Mouse (Mus musculus) lung, embryonic 14.5 days (tissue): ENCODE measurements around the gene Hps1. TPM values are rescaled to one million over a fixed set of nuclear protein-coding genes. Genes with fewer than 3 reads are reported as not detected.

Source experiments
- ATAC-seq: fragments of 200-750 bp; cut with Nextera tagmentation; 2 replicates; pipeline ENCODE4 v1.8.0; 2017; ENCODE audit warnings: mild to moderate bottlenecking, moderate TSS enrichment, moderate library complexity; ENCODE audit not compliant: insufficient read depth
- DNase-seq: peaks from one replicate; pipeline ENCODE4 v3.0.0-alpha.2; 2015
- H3K27ac ChIP-seq: fragments of 300-500 bp; sonication (generic); 2 replicates; pipeline ENCODE4 v1.5.1; 2014; ENCODE audit warnings: low read depth, mild to moderate bottlenecking, moderate library complexity
- H3K27me3 ChIP-seq: fragments of 300-500 bp; sonication (generic); 2 replicates; pipeline ENCODE4 v1.6.1; 2014; ENCODE audit warnings: low read length, control low read depth; ENCODE audit not compliant: insufficient read depth
- H3K36me3 ChIP-seq: fragments of 300-500 bp; sonication (generic); 2 replicates; pipeline ENCODE4 v1.6.1; 2014; ENCODE audit warnings: control low read depth; ENCODE audit not compliant: insufficient read depth
- H3K4me1 ChIP-seq: fragments of 300-500 bp; sonication (generic); 2 replicates; pipeline ENCODE4 v1.6.1; 2014; ENCODE audit warnings: antibody characterized with exemption, control low read depth; ENCODE audit not compliant: insufficient read depth
- H3K4me2 ChIP-seq: fragments of 300-500 bp; sonication (generic); 2 replicates; pipeline ENCODE4 v1.6.1; 2014; ENCODE audit warnings: mild to moderate bottlenecking
- H3K4me3 ChIP-seq: fragments of 300-500 bp; sonication (generic); 2 replicates; pipeline ENCODE4 v1.5.1; 2014; ENCODE audit warnings: low read depth, low read length
- H3K9ac ChIP-seq: fragments of 300-500 bp; sonication (generic); 2 replicates; pipeline ENCODE4 v1.6.1; 2014
- H3K9me3 ChIP-seq: fragments of 300-500 bp; sonication (generic); 2 replicates; pipeline ENCODE4 v1.6.1; 2016; ENCODE audit warnings: low read depth, low read length, control low read depth
- CTCF ChIP-seq: IDR thresholded peaks from 2 replicates; pipeline ENCODE4 v1.5.1; 2016; ENCODE audit warnings: antibody characterized with exemption, low read depth
- WGBS: fragments of 180-500 bp; shearing (Covaris S2); extraction: QIAGEN DNeasy Blood & Tissue Kit; methylation state at CpG from one replicate; pipeline ENCODE4 v1.1.7; 2014; 5-methylcytosine and 5-hydroxymethylcytosine counted together
- polyA plus RNA-seq: library from polyadenylated mRNA; unstranded; fragments of >200 nt; fragmentation: Nextera tagmentation; extraction: Ambion mirVana; gene quantifications from 2 replicates; pipeline ENCODE4 v1.2.1, GENCODE M21; 2014

Hps1 gene
- polyA plus RNA-seq, 1 experiment from 2014 or later = 14.8 TPM

DNA sequence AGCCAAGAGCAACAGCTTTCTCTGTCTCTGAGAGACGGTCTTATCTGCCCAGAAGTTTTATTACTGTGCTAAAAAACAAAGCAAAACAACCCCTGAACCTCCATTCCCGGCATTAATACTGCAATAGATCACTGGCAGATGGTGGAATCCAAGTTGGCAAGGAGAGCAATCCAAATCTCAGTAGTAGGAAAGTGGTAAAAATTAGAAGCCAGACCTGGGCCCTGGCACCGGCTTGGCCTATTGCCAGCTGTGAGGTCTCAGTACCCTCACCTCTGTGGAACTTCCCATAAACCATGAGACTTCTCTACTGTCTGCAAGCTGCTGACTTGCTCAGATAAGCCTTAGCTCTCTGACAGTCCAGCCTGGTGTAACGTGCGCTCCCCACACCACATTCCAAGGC, 44.8 kb downstream of the Hps1 start:
- Histone ChIP-seq H3K9ac (no peak overlapping the region), H3K4me2 (no peak overlapping the region), H3K36me3 (no peaks in the 10 kb centered on the region), H3K9me3 (no peaks in the 10 kb centered on the region), H3K27me3 (no peaks in the 10 kb centered on the region), H3K27ac (no peak overlapping the region), H3K4me3 (no peak overlapping the region), H3K4me1 (no peaks in the 10 kb centered on the region)
- no peak for TF ChIP-seq CTCF
- ATAC-seq = no peak
- 65% methylated on average over 5 of the region's 5 CpGs for WGBS
- no peak for DNase-seq

DNA sequence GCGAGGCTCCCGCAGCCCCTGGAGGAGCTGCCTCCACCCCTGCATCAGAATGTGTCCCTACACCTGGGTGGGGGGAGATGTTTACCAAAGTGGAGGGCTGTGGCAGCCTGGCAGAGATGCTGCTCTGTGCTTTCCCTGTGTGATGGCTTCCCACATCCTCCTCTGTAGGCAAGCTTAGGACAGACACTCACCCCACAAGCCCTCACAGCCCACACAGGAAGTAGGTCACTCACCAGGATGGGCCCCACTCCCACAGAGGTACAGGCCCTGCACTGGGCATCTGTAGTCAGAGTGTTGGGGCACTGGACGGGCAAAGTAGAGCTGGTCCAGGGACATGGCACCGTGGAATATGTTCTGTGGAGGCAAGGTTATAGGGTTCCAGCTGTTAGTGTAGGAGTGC, 52.4 kb downstream of the Hps1 start:
- no peaks in the 10 kb centered on the region for H3K9me3 ChIP-seq
- H3K4me3 ChIP-seq = no peak overlapping the region
- no peaks in the 10 kb centered on the region for H3K27me3 ChIP-seq
- no peak for DNase-seq
- H3K36me3 ChIP-seq = no peaks in the 10 kb centered on the region
- no peak overlapping the region for H3K9ac ChIP-seq
- no peaks in the 10 kb centered on the region for H3K4me1 ChIP-seq
- no peak overlapping the region for H3K27ac ChIP-seq
- no peak for TF ChIP-seq CTCF
- WGBS = 73% methylated on average over 4 of the region's 4 CpGs
- no peak for ATAC-seq
- H3K4me2 ChIP-seq = no peak overlapping the region

DNA sequence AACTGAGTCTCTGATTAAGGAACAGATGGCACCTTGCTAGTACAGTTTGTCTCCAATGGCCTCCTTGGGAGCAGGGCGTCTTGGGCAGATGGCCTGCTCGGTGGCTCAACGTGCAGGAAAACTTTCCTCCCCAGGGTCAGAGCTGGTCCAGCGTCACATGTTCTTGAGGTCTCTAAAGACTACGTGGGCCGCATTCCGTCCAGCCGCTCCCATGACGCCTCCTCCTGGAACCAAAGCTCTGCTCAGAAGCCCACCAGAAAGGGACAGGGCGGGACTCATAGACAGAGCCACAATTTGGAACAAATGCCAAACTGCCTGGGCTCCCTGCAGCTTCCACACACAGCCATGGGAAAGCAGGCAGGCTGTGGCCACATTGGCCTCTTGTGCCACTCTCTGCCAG, 53.0 kb downstream of the Hps1 start:
- no peak overlapping the region for H3K9ac ChIP-seq
- no peaks in the 10 kb centered on the region for H3K4me1 ChIP-seq
- no peak for ATAC-seq
- H3K9me3 ChIP-seq = no peaks in the 10 kb centered on the region
- no peak overlapping the region for H3K27ac ChIP-seq
- no peaks in the 10 kb centered on the region for H3K27me3 ChIP-seq
- no peak overlapping the region for H3K4me2 ChIP-seq
- no peak overlapping the region for H3K4me3 ChIP-seq
- DNase-seq = no peak
- 91% methylated on average over 10 of the region's 10 CpGs for WGBS
- H3K36me3 ChIP-seq = no peaks in the 10 kb centered on the region
- TF ChIP-seq CTCF = no peak

DNA sequence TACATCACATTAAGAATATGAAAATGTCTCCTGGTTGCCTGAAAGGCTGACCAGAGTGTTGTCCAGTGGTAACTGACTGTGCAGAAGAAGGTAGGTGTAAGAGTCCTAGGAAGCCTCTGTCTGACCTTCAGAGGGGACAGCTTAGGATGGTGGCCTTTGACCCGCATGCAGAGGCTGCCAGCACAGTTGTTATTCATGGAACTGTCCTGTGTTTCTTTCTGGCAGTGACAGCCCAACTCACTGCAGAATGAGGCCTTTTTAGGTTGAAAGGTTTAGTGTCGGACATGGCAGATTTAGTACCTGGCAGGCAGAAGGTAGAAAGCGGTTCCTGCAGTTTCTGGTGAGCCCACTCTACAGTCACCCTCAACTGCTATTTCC, 53.8 kb downstream of the Hps1 start:
- no peak for TF ChIP-seq CTCF
- H3K4me2 ChIP-seq = no peak overlapping the region
- no peak overlapping the region for H3K9ac ChIP-seq
- H3K4me3 ChIP-seq = no peak overlapping the region
- no peaks in the 10 kb centered on the region for H3K36me3 ChIP-seq
- no peaks in the 10 kb centered on the region for H3K27me3 ChIP-seq
- no peak for ATAC-seq
- 90% methylated on average over 3 of the region's 3 CpGs for WGBS
- DNase-seq = no peak
- H3K27ac ChIP-seq = no peak overlapping the region
- H3K4me1 ChIP-seq = no peaks in the 10 kb centered on the region
- no peaks in the 10 kb centered on the region for H3K9me3 ChIP-seq

DNA sequence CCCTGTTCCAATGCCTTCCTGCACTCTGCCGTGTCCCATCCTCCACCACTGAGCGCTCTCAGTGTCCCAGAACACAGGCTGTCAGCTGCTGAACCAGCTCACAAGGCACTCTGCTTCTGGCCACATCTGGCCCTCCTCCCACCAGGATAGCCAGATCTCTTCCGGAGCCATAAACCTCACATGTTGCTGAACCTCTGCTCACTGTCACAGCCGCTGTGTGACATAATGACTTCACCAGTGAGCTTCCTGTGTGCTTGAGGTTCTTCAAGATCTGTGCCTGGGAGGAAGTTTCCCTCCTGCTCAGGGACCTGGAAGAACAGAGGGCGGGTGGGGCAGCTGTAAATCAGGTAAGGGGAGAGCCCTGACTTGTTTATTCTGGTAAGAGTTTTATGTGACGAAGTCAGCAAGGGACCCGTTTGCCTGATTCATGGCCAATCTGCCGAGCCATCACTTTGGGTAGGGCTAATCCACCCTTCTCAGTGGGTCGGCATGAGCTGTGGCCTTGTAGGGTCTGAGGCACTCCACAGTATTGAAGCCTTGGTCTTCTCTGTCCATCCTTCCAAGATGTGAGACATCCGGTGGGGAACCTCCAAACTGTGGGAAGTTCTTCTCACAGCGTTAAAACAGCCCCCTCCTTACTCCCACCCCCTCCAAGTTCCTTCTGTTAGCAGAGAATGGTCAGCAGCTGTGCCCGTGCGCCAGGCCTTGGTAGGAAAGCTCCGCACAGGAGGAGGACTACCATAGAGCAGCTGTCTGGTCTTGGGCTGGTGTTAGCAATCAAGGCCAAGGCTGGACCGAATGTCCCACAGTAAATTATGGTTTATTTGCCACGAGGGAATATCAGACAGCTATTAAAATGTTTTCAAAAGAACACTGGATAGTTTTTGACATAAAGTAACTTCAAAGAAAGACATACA, 54.5 kb downstream of the Hps1 start:
- Histone ChIP-seq H3K4me3 (no peak overlapping the region), H3K4me2 (no peak overlapping the region), H3K9ac (no peak overlapping the region), H3K4me1 (no peaks in the 10 kb centered on the region), H3K27me3 (no peaks in the 10 kb centered on the region), H3K27ac (no peak overlapping the region), H3K36me3 (no peaks in the 10 kb centered on the region), H3K9me3 (no peaks in the 10 kb centered on the region)
- TF ChIP-seq CTCF = no peak
- ATAC-seq = peak; percentile 75
- WGBS = 50% methylated on average over 16 of the region's 16 CpGs
- DNase-seq = peak; percentile 67

DNA sequence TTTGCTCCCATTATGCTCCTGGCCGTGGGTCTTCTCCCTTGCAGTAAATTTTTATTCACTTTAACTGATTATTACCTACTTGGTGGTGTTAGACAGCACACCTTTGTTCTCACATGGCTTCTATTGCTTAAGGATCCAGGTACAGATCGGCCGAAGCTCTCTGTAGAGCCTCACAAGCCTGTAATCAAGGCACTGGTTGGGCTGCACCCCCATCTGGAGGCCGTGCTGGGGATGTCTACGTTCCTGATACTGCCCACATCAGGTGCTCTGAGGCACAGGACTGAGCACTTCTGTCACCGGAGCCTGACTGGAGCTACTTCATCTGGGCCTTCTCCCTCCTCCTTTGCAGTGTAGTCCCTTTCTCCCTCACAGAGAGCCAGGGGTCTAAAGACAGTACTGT, 56.5 kb downstream of the Hps1 start:
- H3K4me3 ChIP-seq = no peak overlapping the region
- 72% methylated on average over 6 of the region's 6 CpGs for WGBS

DNA sequence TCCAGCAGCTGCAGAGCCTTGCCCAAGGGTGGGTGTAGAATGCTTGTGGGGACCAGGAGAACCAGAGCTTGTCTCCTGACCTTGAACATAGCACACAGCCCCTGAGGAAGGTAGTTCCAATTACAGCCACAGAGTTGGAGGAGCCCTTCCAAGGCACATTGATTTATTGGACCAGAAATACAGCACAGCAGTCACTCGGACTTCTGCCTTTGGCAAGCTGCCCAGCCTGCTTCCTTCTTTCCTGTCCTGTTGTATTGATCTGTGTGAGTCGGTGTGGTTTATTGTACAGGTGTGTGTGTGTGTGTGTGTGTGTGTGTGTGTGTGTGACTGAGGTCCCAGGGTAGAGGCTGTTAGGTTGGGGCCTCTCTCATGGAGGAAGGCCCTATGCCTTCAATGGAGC, 57.3 kb downstream of the Hps1 start:
- no peak for TF ChIP-seq CTCF
- no peaks in the 10 kb centered on the region for H3K4me1 ChIP-seq
- H3K4me3 ChIP-seq = no peak overlapping the region
- no peak overlapping the region for H3K9ac ChIP-seq
- no peak overlapping the region for H3K4me2 ChIP-seq
- 13% methylated on average over 2 of the region's 2 CpGs for WGBS
- ATAC-seq (no peak), DNase-seq (peak; percentile 56)
- H3K27me3 ChIP-seq = no peaks in the 10 kb centered on the region
- no peaks in the 10 kb centered on the region for H3K36me3 ChIP-seq
- no peak overlapping the region for H3K27ac ChIP-seq
- H3K9me3 ChIP-seq = no peaks in the 10 kb centered on the region

More for the DNA sequence above, 56.5 kb downstream of the Hps1 start:
- ATAC-seq (no peak), DNase-seq (no peak)
- H3K9ac ChIP-seq = no peak overlapping the region
- no peaks in the 10 kb centered on the region for H3K4me1 ChIP-seq
- H3K4me2 ChIP-seq = no peak overlapping the region
- no peak overlapping the region for H3K27ac ChIP-seq
- TF ChIP-seq CTCF = 0 out of 2 replicates have a peak, but pooled peaks have one; percentile 16
- no peaks in the 10 kb centered on the region for H3K27me3 ChIP-seq
- H3K36me3 ChIP-seq = no peaks in the 10 kb centered on the region
- H3K9me3 ChIP-seq = no peaks in the 10 kb centered on the region
